Mouse (Mus musculus) heart, adult 8-10 months (tissue): Measurements from ENCODE around the gene Slc12a3. TPM values are rescaled to one million over a fixed set of nuclear protein-coding genes. Genes with fewer than 3 reads are reported as not detected.

Experiments
- DNase-seq: peaks from one replicate; pipeline ENCODE4 v3.0.0; 2022; ENCODE audit warnings: low spot score
- total RNA-seq, 4 experiments: library from RNA; stranded (reverse); gene quantifications; 2 replicates each; pipeline ENCODE4 v1.2.4; 2022

The Slc12a3 gene
- total RNA-seq, 4 experiments from 2014 or later, result 0.09 to 0.47 (median 0.11) TPM; not detected in 1

- no peak for DNase-seq
These were observed 46.6 kb downstream of the Slc12a3 start for GRCm38 (mm10) chr8:94375551-94375991.

DNA sequence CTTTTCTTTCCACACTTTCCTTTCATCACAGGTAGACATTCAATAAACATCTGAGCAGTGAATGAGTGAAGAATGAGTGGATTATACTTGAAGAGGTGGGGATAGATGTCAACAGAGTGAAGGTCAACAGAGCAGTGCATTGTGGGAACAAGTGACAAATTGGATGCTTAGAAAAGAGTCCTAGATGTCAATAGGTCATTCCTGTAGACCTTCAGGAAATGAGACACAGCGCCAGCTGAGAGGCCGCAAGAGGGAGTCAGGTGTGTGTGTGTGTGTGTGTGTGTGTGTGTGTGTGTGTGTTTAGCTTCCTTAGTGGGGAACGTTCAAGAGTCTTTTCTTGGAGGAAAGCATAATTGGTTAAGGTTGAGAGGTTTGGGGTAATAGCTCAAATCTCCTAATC, 47.2 kb downstream of the Slc12a3 start:
- DNase-seq, result no peak

- no peak for DNase-seq
These were observed 47.6 kb downstream of the Slc12a3 start for GRCm38 (mm10) chr8:94376580-94376979.

GRCm38 (mm10) chr8:94377031-94377430, 48.0 kb downstream of the Slc12a3 start:
- no peak for DNase-seq

DNA sequence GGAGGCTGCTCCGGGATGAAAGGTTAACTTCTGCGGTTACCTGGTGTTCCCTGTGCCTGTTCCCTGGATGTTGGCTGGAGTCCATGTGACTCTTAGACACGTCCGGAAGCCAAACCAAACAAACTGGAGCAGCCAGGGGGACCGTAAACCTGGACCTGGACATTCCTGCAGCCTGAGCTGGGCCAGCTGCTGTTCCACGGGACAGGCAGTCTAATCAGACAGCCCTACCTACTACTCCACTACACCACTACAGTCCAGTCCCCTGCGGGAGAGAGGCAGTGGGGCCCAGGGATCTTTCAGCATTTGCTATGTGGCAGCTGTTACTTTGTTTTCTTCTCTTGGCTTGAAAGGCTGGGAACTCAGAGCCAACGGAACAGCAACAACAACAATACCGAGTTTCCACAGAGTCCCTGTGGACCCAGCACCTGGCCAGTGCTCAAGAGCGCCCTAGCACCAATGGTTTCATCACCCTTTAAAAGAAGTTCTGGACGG, 48.8 kb downstream of the Slc12a3 start:
- peak; percentile 80 for DNase-seq

- DNase-seq, result no peak
These were observed 49.9 kb downstream of the Slc12a3 start for GRCm38 (mm10) chr8:94378763-94379415.

- DNase-seq, result no peak
These were observed 50.7 kb downstream of the Slc12a3 start for GRCm38 (mm10) chr8:94379686-94380085.

- no peak for DNase-seq
These were observed 55.2 kb downstream of the Slc12a3 start for GRCm38 (mm10) chr8:94384166-94384565.

DNA sequence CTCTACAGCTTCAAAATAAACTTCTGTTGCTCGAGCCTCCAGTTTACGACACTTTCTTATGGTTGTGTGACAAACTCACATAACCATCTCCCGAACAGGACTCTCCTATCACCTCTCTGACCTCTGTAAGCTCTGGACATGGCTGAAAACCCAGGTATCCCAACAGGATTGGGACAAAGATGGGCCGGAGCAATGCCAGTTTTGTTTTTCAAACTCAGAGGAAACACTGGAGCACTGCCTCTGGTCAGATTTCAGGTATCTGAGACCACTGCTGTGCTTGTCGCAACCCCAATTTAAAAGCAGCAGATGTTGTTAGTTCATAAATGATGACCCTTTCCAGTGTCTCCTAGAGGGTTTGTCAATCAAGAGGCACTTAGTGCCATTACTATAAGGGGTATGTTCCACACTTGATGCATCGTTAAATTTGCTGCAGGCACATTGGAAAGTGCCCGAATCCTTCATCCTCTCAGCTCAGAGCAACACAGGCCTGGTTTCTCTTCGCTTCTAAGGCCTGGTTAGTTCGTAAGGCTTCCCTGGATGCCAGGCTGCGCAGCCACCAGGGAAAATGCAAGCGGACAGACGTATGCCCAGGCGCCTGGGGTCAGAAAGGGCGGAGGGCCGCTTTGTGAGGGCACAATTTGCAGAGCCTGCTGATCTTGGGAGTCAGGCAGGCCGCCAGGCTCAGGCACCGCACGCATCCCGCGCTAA, 56.7 kb downstream of the Slc12a3 start:
- DNase-seq, result no peak

DNA sequence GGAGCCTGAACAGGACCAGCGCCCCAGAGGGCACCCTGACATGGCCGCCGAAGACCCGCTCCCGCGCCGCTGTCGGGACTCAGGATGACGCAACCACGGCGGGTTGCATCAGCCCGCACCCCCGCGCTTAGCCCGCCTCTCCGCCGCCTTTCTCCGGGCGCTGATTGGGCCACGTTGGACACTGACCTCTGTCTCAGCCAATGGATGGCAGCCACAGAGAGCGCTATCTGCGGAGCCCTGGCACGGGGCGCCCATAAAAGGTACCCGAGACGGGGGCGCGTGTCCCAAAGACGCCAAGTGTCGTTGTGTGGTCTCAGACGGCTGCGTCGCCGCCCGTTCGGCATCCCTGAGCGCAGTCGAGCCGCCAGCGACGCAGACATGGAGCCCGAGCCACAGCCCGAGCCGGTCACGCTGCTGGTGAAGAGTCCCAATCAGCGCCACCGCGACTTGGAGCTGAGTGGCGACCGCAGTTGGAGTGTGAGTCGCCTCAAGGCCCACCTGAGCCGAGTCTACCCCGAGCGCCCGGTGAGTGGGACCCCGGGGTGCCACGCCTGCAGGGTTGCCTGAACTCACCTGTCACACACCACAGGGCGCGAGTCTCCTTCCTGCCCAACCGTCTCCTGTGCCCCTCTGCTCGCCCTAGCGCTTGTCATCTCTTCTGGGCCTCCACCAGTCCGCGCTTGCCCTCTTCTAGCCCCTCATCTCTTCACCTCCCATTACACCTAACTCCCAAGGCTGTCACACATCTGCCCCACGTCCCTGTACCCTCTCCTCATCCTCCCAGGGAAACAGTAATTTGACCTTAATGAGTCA, 57.4 kb downstream of the Slc12a3 start, which contains the start of gene Herpud1:
Gene Herpud1 (plus strand): TSS at position 225 of the 813 bp plus-strand sequence.
- DNase-seq, result peak; percentile 99

- DNase-seq, result peak; percentile 92
These were observed 58.2 kb downstream of the Slc12a3 start for GRCm38 (mm10) chr8:94387027-94387684.

DNA sequence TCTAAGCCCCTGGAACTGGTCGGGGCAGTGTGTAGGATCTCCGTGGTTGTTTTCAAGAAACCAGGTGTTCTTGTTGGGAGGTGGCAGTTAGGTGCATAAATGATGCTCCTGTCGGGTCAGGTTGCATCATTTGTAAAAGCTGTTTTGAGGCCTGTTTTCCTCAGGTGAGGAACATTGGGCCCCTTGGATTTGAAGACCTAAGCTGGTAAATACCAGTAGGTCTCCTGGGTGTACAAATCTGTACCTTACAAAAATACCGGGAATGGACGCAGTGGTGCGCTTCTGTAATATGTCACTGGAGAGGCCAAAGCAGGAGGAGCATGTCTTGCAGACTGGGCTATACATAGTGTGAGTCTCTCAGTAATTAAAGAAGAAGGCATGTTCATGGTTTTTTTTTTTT, 58.8 kb downstream of the Slc12a3 start:
- no peak for DNase-seq

DNA sequence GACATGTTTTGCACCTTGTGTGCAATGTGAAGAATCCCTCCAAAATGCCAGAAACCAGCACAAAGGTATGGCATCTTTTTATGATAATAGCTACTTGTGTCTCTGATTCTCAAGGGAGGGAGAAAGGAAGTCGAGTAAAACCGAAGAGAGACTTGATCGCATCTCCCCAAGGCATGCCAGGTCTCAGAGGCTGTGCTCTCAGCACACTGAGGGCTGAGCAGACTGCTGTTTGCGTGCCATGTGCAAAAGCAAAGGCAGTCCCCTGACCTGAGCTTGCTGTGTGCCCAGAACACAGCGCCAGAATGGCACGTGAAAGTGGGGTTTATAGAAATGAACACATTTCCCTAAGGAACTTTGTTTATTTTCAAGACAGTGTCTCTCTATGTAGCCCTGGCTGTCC, 60.5 kb downstream of the Slc12a3 start:
- no peak for DNase-seq

DNA sequence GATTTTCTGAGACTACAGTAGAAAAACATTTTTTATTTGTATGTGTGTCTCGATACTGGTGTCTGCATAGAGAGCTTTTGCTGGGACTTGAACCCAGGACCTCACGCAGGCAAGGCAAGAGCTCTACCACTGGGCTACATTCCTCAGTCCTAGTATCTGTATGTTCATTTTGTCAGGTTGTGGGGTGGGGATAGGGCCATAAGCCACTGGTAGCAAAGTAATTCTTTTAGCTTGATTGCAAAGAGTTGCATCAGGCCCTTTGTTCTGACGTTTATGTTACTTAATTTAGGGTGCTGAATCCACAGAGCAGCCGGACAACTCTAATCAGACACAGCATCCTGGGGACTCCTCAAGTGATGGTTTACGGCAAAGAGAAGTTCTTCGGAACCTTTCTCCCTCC, 61.4 kb downstream of the Slc12a3 start:
- no peak for DNase-seq

GRCm38 (mm10) chr8:94390910-94391309, 61.9 kb downstream of the Slc12a3 start:
- DNase-seq, result no peak

DNA sequence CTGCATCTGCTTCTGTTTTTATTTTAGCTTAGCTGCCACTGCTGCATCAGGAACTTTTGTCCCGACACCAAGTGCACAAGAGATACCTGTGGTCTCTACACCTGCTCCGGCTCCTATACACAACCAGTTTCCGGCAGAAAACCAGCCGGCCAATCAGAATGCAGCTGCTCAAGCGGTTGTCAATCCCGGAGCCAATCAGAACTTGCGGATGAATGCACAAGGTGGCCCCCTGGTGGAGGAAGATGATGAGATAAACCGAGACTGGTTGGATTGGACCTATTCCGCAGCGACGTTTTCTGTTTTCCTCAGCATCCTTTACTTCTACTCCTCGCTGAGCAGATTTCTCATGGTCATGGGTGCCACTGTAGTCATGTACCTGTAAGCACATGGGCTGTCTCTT, 63.1 kb downstream of the Slc12a3 start:
- DNase-seq, result peak; percentile 50

DNA sequence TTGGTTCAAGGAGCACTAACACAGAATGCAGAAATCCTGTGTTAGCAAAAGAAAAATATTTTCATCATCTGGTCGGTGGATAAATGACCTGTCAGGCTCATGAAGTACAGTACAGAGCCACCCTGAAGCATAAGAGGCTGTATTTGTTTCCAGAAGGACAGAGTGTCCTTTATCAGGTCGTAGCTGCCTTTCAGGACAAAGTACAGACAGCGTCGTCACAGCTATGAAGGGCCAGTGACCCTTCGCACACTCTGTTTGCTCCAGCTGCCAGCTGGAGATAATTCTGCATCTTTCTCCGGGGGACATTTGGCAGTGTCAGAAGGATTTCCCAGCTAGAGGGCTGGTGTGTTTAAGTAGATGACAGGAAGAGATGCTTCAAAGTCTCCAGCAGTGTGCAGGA, 63.6 kb downstream of the Slc12a3 start:
- DNase-seq, result no peak

GRCm38 (mm10) chr8:94395851-94396540, 67.0 kb downstream of the Slc12a3 start:
- no peak for DNase-seq

- peak; percentile 46 for DNase-seq
These were observed 68.1 kb downstream of the Slc12a3 start for GRCm38 (mm10) chr8:94396964-94397657.

- DNase-seq, result no peak
These were observed 69.6 kb downstream of the Slc12a3 start for GRCm38 (mm10) chr8:94398587-94398986.
